Mouse (Mus musculus): ENCODE data around the gene Gskip.

The Gskip gene

DNA sequence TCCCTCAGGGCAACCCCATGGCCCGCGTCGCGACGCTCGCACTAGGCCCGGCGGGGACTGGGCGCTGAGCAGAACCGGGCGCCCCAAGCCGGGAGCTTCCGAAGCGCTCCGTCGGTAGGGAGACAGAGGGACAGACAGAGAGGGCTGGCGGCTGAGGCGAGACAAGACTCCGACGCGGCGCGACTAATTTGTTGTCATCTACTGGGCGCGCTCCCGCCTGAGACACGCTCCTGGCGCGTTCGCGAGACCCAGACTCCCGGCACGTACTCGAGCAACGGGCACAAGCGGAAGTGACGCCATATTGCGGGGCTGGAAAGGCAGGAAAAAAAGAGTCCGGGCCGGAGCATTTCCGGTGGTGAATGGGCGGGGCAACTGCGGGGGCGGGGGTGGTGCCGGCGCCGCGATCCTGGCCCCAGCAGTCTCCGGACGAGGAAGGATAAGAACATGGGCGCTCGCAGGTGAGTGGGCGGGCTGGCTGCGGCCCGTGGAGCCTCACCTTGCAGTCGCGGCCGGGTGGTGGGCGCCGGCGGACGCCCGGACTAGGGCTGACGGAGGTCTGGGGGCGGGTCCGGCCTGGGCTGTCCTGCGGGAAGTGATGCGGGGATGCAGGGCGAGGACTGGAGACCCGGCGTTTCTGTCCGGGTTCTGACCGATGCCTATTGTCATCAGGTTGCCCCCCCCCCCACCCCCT, 517 bp downstream of the Gskip start, which contains the start of gene Atg2b:
TSS of gene Atg2b (minus strand) at position 211 of the 691 bp plus-strand sequence.
- Histone ChIP-seq H3K9me3 (ENCODE audit: low read length) (no peaks in the 10 kb centered on the region), H3K27me3 (ENCODE audit: insufficient read depth, low read length) (no peaks in the 10 kb centered on the region), H3K4me1 (replicated peaks; ENCODE audit: low read depth, low read length) (peaks cover 43% of the 10 kb centered on the region), H3K36me3 (ENCODE audit: insufficient read depth, low read length) (peaks cover 39% of the 10 kb centered on the region), H3K4me3 (replicated peaks; ENCODE audit: low read length) (peak within 1 kb of the TSS; percentile 99)
- TF ChIP-seq POU5F1 (IDR thresholded peaks at IDR 0.05; ENCODE audit: borderline replicate concordance, low read length) (no peak), CTCF (conservative IDR thresholded peaks at IDR 0.05; ENCODE audit: low read length) (no peak), NANOG (IDR thresholded peaks at IDR 0.05; ENCODE audit: borderline replicate concordance, low read length) (no peak)

DNA sequence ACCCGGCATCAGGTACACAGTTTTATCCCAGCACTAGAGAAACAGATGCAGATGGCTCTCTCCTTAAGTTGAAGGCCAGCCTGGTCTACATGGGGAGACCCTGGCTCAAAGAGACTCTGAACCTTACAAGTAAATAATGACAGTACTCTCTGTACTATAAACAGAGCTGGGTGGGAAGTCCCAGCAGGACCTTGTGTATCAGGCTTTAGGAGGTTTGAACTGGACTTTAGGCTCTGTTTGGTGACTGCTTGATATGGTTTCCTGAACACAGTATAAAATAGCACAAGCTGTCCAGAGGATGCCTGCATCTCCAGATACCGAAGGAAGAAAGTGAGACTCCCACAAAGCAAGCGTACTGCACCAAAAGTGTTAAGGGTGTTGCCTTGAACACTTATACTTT, 2.2 kb downstream of the Gskip start:
- no peaks in the 10 kb centered on the region for H3K9me3 ChIP-seq (ENCODE audit: low read length)
- H3K27me3 ChIP-seq (ENCODE audit: insufficient read depth, low read length), result no peaks in the 10 kb centered on the region
- H3K36me3 ChIP-seq (ENCODE audit: insufficient read depth, low read length), result peaks cover 30% of the 10 kb centered on the region
- TF ChIP-seq NANOG (IDR thresholded peaks at IDR 0.05; ENCODE audit: borderline replicate concordance, low read length), result no peak
- no peak for TF ChIP-seq CTCF (conservative IDR thresholded peaks at IDR 0.05; ENCODE audit: low read length)
- TF ChIP-seq POU5F1 (IDR thresholded peaks at IDR 0.05; ENCODE audit: borderline replicate concordance, low read length), result no peak
- H3K4me1 ChIP-seq (replicated peaks; ENCODE audit: low read depth, low read length), result peaks cover 41% of the 10 kb centered on the region
- 0 out of 2 replicates have a peak overlapping the region, but pooled peaks have one; percentile 99 for H3K4me3 ChIP-seq (replicated peaks; ENCODE audit: low read length)

- TF ChIP-seq CTCF (conservative IDR thresholded peaks at IDR 0.05; ENCODE audit: low read length), result no peak
- TF ChIP-seq POU5F1 (IDR thresholded peaks at IDR 0.05; ENCODE audit: borderline replicate concordance, low read length), result no peak
- no peak for TF ChIP-seq NANOG (IDR thresholded peaks at IDR 0.05; ENCODE audit: borderline replicate concordance, low read length)
- peaks cover 35% of the 10 kb centered on the region for H3K4me1 ChIP-seq (replicated peaks; ENCODE audit: low read depth, low read length)
- no peaks in the 10 kb centered on the region for H3K27me3 ChIP-seq (ENCODE audit: insufficient read depth, low read length)
- no peaks in the 10 kb centered on the region for H3K9me3 ChIP-seq (ENCODE audit: low read length)
- no peak overlapping the region for H3K4me3 ChIP-seq (replicated peaks; ENCODE audit: low read length)
- peaks cover 31% of the 10 kb centered on the region for H3K36me3 ChIP-seq (ENCODE audit: insufficient read depth, low read length)
Observed at GRCm38 (mm10) chr12:105687416-105687815, 2.8 kb downstream of the Gskip start.

- no peaks in the 10 kb centered on the region for H3K27me3 ChIP-seq (ENCODE audit: insufficient read depth, low read length)
- no peaks in the 10 kb centered on the region for H3K9me3 ChIP-seq (ENCODE audit: low read length)
- TF ChIP-seq POU5F1 (IDR thresholded peaks at IDR 0.05; ENCODE audit: borderline replicate concordance, low read length), result no peak
- no peak for TF ChIP-seq CTCF (conservative IDR thresholded peaks at IDR 0.05; ENCODE audit: low read length)
- no peak for TF ChIP-seq NANOG (IDR thresholded peaks at IDR 0.05; ENCODE audit: borderline replicate concordance, low read length)
- peaks cover 25% of the 10 kb centered on the region for H3K4me1 ChIP-seq (replicated peaks; ENCODE audit: low read depth, low read length)
- H3K36me3 ChIP-seq (ENCODE audit: insufficient read depth, low read length), result peaks cover 23% of the 10 kb centered on the region
- no peak overlapping the region for H3K4me3 ChIP-seq (replicated peaks; ENCODE audit: low read length)
Observed at GRCm38 (mm10) chr12:105688546-105688945, 3.9 kb downstream of the Gskip start.

DNA sequence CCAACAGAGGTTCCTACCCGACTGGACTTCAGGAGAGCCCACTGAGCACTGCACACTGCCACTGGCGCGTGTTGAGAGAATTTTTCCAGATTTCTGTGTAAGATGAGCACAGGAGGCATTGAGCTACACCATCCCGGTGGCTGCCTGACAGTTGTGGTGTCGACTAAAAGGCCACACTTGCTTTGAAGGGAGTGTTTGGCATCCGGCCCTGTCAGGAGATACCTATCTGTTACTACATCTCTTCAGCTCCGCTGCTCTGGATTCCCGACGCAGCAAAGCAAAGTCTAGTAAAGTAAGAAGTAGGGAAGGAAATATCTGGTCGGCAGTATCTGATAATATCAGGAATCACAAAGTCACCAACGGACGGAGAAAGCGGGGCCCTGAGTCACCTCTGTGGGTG, 4.8 kb downstream of the Gskip start:
- Histone ChIP-seq H3K4me3 (replicated peaks; ENCODE audit: low read length) (no peak overlapping the region), H3K36me3 (ENCODE audit: insufficient read depth, low read length) (peaks cover 25% of the 10 kb centered on the region), H3K27me3 (ENCODE audit: insufficient read depth, low read length) (no peaks in the 10 kb centered on the region), H3K9me3 (ENCODE audit: low read length) (no peaks in the 10 kb centered on the region), H3K4me1 (replicated peaks; ENCODE audit: low read depth, low read length) (peaks cover 19% of the 10 kb centered on the region)
- TF ChIP-seq POU5F1 (IDR thresholded peaks at IDR 0.05; ENCODE audit: borderline replicate concordance, low read length) (no peak), NANOG (IDR thresholded peaks at IDR 0.05; ENCODE audit: borderline replicate concordance, low read length) (no peak), CTCF (conservative IDR thresholded peaks at IDR 0.05; ENCODE audit: low read length) (no peak)

GRCm38 (mm10) chr12:105694021-105694420, 9.4 kb downstream of the Gskip start:
- H3K27me3 ChIP-seq (ENCODE audit: insufficient read depth, low read length), result no peaks in the 10 kb centered on the region
- H3K4me1 ChIP-seq (replicated peaks; ENCODE audit: low read depth, low read length), result peaks cover 31% of the 10 kb centered on the region
- H3K4me3 ChIP-seq (replicated peaks; ENCODE audit: low read length), result no peak overlapping the region
- H3K9me3 ChIP-seq (ENCODE audit: low read length), result no peaks in the 10 kb centered on the region
- peaks cover 25% of the 10 kb centered on the region for H3K36me3 ChIP-seq (ENCODE audit: insufficient read depth, low read length)
- TF ChIP-seq CTCF (conservative IDR thresholded peaks at IDR 0.05; ENCODE audit: low read length) (no peak), NANOG (IDR thresholded peaks at IDR 0.05; ENCODE audit: borderline replicate concordance, low read length) (no peak), POU5F1 (IDR thresholded peaks at IDR 0.05; ENCODE audit: borderline replicate concordance, low read length) (no peak)

DNA sequence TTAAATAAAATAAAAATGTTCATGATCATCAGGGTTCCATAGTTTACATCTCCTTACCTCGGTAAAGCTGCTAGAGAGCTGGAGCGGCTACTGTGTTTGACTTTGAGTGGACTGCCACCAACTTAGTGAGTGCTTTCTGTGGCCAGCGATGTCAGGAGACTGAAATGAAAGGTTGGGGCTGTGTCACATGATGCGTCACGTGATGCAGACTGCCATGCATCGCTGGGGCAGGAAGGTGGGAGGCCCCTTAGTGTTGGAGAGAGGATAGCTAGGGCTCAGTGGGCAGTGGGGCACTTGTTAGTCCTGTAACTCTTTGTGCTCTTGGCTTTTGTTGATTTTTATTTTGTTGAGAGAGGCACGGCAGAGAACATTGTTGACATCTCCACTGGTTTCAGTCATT, 11.2 kb downstream of the Gskip start:
- 0 out of 2 replicates have a peak overlapping the region, but pooled peaks have one; percentile 29 for H3K4me3 ChIP-seq (replicated peaks; ENCODE audit: low read length)
- peaks cover 11% of the 10 kb centered on the region for H3K36me3 ChIP-seq (ENCODE audit: insufficient read depth, low read length)

GRCm38 (mm10) chr12:105697104-105697780, 12.6 kb downstream of the Gskip start:
- Histone ChIP-seq H3K4me1 (replicated peaks; ENCODE audit: low read depth, low read length) (peaks cover 49% of the 10 kb centered on the region), H3K9me3 (ENCODE audit: low read length) (no peaks in the 10 kb centered on the region), H3K36me3 (ENCODE audit: insufficient read depth, low read length) (peaks cover 3% of the 10 kb centered on the region; the same call in 1 of the 2 replicates), H3K27me3 (ENCODE audit: insufficient read depth, low read length) (no peaks in the 10 kb centered on the region), H3K4me3 (replicated peaks; ENCODE audit: low read length) (no peak overlapping the region)
- TF ChIP-seq NANOG (IDR thresholded peaks at IDR 0.05; ENCODE audit: borderline replicate concordance, low read length) (no peak), CTCF (conservative IDR thresholded peaks at IDR 0.05; ENCODE audit: low read length) (no peak), POU5F1 (IDR thresholded peaks at IDR 0.05; ENCODE audit: borderline replicate concordance, low read length) (no peak)

More for the DNA sequence above, 11.2 kb downstream of the Gskip start:
- H3K9me3 ChIP-seq (ENCODE audit: low read length), result no peaks in the 10 kb centered on the region
- H3K4me1 ChIP-seq (replicated peaks; ENCODE audit: low read depth, low read length), result peaks cover 44% of the 10 kb centered on the region
- no peak for TF ChIP-seq CTCF (conservative IDR thresholded peaks at IDR 0.05; ENCODE audit: low read length)
- no peaks in the 10 kb centered on the region for H3K27me3 ChIP-seq (ENCODE audit: insufficient read depth, low read length)
